Mouse (Mus musculus): ENCODE data around the gene Aspscr1. TPM values are rescaled to one million over a fixed set of nuclear protein-coding genes. Genes with fewer than 3 reads are reported as not detected.
A peak's percentile ranks its signal among the peaks of the same experiment; 100 is the strongest.

Aspscr1 gene
- polyA plus RNA-seq, 1 experiment: 42.8 TPM

DNA sequence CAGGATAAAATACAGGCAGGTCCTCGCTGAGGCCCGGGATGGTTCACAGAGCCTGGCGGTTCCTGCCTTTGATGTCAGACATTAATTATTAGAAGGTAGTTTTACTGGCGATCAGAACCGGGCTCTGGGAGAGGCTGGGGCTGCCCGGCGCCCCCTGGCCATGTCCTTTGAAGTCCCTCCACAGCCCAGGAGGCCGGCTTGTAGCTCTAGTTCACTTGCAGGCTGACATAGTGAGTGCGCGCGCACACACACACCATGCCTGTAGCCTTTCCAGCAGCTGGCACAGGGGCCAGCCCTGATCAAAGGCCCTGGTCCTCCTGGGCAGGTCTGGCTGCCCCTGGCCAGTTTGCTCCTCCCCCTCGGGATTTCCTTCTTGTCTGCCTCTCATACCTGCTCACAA lies 22.9 kb downstream of the Aspscr1 start:
- Histone ChIP-seq H3K27ac (ENCODE audit: insufficient read depth, low read depth, low read length) (no peak overlapping the region), H3K4me1 (ENCODE audit: control insufficient read depth, insufficient read depth, low read length) (peaks cover 44% of the 10 kb centered on the region), H3K4me3 (ENCODE audit: insufficient read depth, low read length) (no peak overlapping the region)
- TF ChIP-seq CTCF (IDR thresholded peaks at IDR 0.05; ENCODE audit: low read depth, low read length): no peak
- TF ChIP-seq POLR2A (IDR thresholded peaks at IDR 0.05; ENCODE audit: borderline replicate concordance, low read depth, low read length): no peak

DNA sequence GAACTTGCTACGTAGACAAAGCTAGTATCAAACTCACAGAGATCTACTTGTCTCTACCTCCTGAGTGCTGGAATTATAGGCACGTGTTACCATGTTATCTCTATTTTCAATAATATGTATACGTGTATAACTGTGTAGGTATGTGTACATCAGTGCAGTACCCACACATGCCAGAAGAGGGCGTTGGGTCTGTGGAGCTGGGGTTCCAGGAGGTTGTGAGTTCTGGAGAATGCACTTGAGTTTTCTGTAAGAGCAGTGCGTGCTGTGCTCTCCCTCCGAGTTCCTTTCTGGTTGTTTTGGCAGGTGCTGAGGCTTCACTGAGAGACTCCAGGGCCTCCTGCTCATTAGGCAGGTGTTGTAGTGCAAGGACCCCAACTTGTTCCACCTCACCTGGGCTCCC lies 23.8 kb downstream of the Aspscr1 start:
- H3K4me1 ChIP-seq (ENCODE audit: control insufficient read depth, insufficient read depth, low read length): peaks cover 45% of the 10 kb centered on the region
- H3K4me3 ChIP-seq (ENCODE audit: insufficient read depth, low read length): no peak overlapping the region
- TF ChIP-seq CTCF (IDR thresholded peaks at IDR 0.05; ENCODE audit: low read depth, low read length) (peak; percentile 25; the same call in 1 of the 2 replicates), POLR2A (IDR thresholded peaks at IDR 0.05; ENCODE audit: borderline replicate concordance, low read depth, low read length) (no peak)
- no peak overlapping the region for H3K27ac ChIP-seq (ENCODE audit: insufficient read depth, low read depth, low read length)

DNA sequence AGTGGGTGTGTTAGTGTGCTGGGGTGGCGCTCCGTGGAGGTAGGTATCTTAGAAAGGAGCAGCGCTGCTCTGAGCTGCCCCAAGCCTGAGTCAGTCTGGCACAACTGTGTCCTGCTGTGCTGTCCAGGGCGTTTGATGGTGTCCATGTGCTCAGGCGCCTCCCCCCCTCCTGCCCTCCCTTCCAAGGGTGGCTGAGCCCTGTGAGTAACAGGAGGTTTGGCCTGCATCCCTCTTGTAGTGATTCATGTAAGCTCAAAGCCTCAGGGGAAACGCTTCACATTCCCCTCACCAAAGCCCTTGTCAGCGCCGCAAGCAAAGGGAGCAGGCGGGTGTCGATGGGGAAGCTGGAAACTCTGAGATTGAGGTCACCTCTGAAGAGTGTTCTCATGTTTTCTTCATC lies 25.0 kb downstream of the Aspscr1 start:
- no peak overlapping the region for H3K4me3 ChIP-seq (ENCODE audit: insufficient read depth, low read length)
- H3K27ac ChIP-seq (ENCODE audit: insufficient read depth, low read depth, low read length): peak overlapping the region; percentile 54
- peaks cover 35% of the 10 kb centered on the region for H3K4me1 ChIP-seq (ENCODE audit: control insufficient read depth, insufficient read depth, low read length)
- TF ChIP-seq POLR2A (IDR thresholded peaks at IDR 0.05; ENCODE audit: borderline replicate concordance, low read depth, low read length) (no peak), CTCF (IDR thresholded peaks at IDR 0.05; ENCODE audit: low read depth, low read length) (no peak)

DNA sequence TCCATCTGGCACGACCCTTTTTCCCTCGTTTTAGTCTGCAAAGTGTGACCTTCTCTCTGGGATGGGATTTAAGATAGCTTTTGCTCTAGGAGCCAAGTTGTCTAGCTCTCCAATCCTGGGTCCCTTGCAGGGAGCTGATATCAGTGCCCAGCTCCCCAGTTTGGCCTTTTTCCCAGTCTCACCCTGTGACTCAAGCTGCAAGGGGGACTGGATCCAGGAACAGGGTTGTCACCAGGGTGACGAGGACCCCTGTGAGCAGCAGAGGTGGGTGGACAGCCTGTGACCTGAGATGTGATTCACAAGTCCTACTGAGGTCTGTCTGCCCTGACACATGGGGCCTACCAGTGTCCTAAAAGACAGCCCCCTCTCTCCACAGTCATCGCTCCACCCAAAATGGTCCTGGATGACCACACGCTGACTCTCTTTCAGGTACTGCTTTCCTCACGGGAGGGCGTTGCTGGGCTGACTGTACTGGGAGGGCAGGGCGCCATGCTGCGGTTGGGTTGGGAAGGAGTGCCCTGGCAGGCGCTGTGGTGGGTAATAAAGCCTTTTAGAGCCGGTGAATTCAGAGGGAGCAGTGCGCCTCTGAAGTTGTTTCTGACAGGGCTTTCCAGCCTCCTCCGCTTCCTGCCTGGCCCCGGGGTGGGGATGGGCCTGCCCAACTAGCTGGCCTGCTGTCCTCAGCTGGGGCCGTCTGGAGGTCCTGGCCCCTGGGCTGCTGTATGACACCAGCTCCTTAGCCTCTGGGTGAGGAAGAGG lies 31.1 kb downstream of the Aspscr1 start:
- Histone ChIP-seq H3K4me3 (ENCODE audit: insufficient read depth, low read length) (no peak overlapping the region), H3K4me1 (ENCODE audit: control insufficient read depth, insufficient read depth, low read length) (peaks cover 16% of the 10 kb centered on the region), H3K27ac (ENCODE audit: insufficient read depth, low read depth, low read length) (no peak overlapping the region)
- no peak for TF ChIP-seq CTCF (IDR thresholded peaks at IDR 0.05; ENCODE audit: low read depth, low read length)

DNA sequence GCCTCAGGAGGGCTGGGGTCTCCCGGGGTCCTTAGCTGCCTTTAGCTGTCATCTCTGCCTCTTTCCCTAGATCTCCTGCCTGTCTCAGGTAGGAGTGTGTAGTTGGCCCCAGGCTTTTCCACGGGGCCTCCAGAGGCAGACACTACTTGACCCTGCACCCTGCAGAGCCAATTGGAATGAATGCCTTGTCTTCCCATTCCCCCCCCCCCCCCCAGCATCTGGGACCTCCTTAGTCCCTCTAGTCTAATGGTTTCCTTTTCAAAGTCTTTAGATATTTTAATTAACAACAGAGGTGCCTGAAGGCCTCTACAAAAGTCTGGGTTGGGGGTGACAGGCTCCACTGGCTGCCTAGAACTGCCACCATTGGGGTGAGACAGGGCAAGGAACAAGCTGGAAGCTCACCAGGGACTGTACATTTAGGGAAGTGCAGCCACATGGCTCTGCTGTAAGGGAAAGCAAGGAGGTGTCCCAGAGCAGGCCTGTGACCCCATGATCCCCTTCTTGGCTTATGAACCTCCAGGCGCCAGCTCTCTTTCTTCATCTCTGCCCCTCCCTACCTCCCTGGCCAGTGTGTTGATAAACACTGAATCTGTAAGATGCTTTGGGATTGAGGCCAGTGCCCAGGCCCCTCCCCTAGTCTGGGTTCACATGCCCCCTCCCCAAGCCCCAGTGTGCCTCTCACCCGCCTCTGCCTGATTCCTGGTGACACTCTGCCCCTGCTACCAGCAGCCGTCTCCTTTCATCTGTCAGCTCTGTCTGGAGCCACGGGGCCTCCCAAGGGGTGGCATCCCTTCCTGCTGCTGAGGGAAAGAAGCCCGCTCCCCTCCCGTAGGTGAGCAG lies 31.9 kb downstream of the Aspscr1 start:
- no peak overlapping the region for H3K4me3 ChIP-seq (ENCODE audit: insufficient read depth, low read length)
- TF ChIP-seq CTCF (IDR thresholded peaks at IDR 0.05; ENCODE audit: low read depth, low read length): no peak
- TF ChIP-seq POLR2A (IDR thresholded peaks at IDR 0.05; ENCODE audit: borderline replicate concordance, low read depth, low read length): no peak
- H3K27ac ChIP-seq (ENCODE audit: insufficient read depth, low read depth, low read length): no peak overlapping the region
- H3K4me1 ChIP-seq (ENCODE audit: control insufficient read depth, insufficient read depth, low read length): peaks cover 14% of the 10 kb centered on the region

DNA sequence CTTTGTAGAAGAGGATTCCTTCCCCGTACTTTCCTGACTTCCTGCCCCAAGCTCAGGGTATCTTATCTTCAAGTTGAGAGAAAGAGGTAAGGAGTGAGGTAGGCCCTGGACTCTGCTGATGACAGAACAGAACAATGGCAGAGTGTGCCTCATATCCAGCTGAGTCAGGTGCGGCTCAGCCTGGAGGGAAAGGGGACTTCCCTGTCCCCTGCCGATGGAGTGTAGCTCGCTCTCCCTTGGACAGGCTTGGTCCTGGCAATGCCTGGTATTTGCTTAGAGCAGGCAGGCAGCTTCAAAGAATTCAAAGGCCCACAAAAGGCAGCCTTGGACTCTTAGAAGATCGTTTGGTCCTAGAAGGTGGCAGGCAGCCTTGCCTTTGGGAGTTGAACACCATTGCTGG lies 33.3 kb downstream of the Aspscr1 start:
- Histone ChIP-seq H3K4me3 (ENCODE audit: insufficient read depth, low read length) (no peak overlapping the region), H3K27ac (ENCODE audit: insufficient read depth, low read depth, low read length) (no peak overlapping the region), H3K4me1 (ENCODE audit: control insufficient read depth, insufficient read depth, low read length) (peaks cover 10% of the 10 kb centered on the region)
- TF ChIP-seq CTCF (IDR thresholded peaks at IDR 0.05; ENCODE audit: low read depth, low read length): no peak
- no peak for TF ChIP-seq POLR2A (IDR thresholded peaks at IDR 0.05; ENCODE audit: borderline replicate concordance, low read depth, low read length)

DNA sequence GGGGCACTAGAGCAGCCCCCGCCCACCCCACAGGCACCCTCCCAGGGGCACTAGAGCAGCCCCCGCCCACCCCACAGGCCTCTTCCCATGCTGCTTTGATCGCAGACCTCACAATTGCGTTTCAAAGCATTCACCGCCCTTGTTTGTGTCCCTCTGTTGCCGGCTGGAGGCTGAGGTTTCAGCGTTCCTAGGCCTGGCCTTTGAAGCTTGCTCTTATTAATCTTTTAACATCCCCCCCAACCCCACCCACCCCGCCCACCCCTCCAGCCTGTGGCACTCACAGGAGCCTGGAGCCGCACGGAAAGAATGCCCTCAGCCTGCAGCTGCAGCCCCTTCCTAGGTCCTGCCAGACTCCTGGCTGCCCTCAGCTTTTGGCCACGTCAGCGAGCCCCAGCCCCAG lies 34.5 kb downstream of the Aspscr1 start:
- TF ChIP-seq POLR2A (IDR thresholded peaks at IDR 0.05; ENCODE audit: borderline replicate concordance, low read depth, low read length): no peak
- no peak for TF ChIP-seq CTCF (IDR thresholded peaks at IDR 0.05; ENCODE audit: low read depth, low read length)
- no peak overlapping the region for H3K4me3 ChIP-seq (ENCODE audit: insufficient read depth, low read length)
- H3K4me1 ChIP-seq (ENCODE audit: control insufficient read depth, insufficient read depth, low read length): peaks cover 10% of the 10 kb centered on the region

DNA sequence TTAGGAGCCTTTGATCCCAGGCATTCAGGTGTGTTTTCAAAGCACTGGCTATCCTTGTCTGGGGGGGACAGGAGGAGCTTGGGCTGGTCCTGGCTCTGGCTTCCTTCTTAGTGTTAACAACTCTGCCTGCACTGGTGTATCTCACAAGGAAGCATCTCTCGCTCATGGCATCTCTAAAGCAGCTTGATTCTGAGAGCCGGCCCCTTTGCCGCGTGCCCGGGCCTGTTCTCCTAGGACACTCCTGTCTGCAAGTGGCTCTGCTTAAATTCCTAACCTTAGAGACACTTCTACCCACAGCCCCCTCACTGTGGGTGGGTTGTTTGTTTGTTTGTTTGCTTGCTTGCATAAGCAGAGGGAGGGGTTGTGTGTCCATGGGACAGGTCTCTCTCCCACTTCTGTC lies 35.2 kb downstream of the Aspscr1 start:
- peaks cover 10% of the 10 kb centered on the region for H3K4me1 ChIP-seq (ENCODE audit: control insufficient read depth, insufficient read depth, low read length)
- no peak overlapping the region for H3K4me3 ChIP-seq (ENCODE audit: insufficient read depth, low read length)
- TF ChIP-seq CTCF (IDR thresholded peaks at IDR 0.05; ENCODE audit: low read depth, low read length): no peak
- TF ChIP-seq POLR2A (IDR thresholded peaks at IDR 0.05; ENCODE audit: borderline replicate concordance, low read depth, low read length): no peak
- H3K27ac ChIP-seq (ENCODE audit: insufficient read depth, low read depth, low read length): no peak overlapping the region

More for the DNA sequence above, 34.5 kb downstream of the Aspscr1 start:
- no peak overlapping the region for H3K27ac ChIP-seq (ENCODE audit: insufficient read depth, low read depth, low read length)

DNA sequence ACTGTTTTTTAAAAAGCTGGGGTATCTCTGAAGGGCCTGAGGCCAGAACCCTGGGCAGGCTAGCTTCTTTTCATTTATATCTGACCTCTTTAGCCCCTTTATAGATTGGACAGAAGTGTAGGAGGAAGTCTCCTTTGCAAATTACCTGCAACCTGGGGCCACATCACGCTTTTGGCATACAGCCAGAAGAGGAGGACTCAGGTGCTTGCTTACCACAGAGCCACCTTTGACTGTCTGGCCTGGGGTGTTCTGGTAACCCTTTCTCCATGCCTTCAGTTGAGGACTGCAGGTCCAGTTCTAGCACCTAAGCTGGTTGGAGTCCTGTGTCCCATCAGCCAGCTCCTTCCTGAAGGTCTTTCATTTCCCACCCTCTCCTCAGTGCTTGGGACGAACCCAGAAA lies 36.8 kb downstream of the Aspscr1 start:
- H3K27ac ChIP-seq (ENCODE audit: insufficient read depth, low read depth, low read length): no peak overlapping the region
- TF ChIP-seq POLR2A (IDR thresholded peaks at IDR 0.05; ENCODE audit: borderline replicate concordance, low read depth, low read length) (no peak), CTCF (IDR thresholded peaks at IDR 0.05; ENCODE audit: low read depth, low read length) (no peak)

DNA sequence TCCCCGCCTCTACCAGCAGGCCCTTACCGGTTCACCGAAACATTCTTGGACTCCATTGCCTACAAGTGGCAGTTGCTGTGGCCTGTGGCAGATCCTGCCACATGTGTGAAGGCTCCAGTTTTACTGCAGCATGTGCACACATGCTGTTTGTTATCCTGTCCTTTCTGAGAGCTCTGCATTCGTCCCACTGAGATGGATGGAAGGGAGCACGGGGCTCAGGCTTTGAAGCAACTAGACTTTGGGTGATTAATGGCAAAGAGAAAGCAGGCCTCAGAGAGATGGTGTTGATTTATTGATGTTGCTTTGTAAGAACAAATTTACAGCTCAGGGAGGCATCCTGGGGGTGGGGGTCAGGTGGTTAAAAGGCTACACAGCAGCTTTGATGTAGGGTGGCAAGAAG lies 37.9 kb downstream of the Aspscr1 start:
- no peak for TF ChIP-seq CTCF (IDR thresholded peaks at IDR 0.05; ENCODE audit: low read depth, low read length)
- no peak for TF ChIP-seq POLR2A (IDR thresholded peaks at IDR 0.05; ENCODE audit: borderline replicate concordance, low read depth, low read length)
- H3K4me1 ChIP-seq (ENCODE audit: control insufficient read depth, insufficient read depth, low read length): peaks cover 5% of the 10 kb centered on the region
- no peak overlapping the region for H3K27ac ChIP-seq (ENCODE audit: insufficient read depth, low read depth, low read length)
- H3K4me3 ChIP-seq (ENCODE audit: insufficient read depth, low read length): no peak overlapping the region

More for the DNA sequence above, 36.8 kb downstream of the Aspscr1 start:
- Histone ChIP-seq H3K4me1 (ENCODE audit: control insufficient read depth, insufficient read depth, low read length) (peaks cover 8% of the 10 kb centered on the region), H3K4me3 (ENCODE audit: insufficient read depth, low read length) (no peak overlapping the region)
